In the genomic region with DNA sequence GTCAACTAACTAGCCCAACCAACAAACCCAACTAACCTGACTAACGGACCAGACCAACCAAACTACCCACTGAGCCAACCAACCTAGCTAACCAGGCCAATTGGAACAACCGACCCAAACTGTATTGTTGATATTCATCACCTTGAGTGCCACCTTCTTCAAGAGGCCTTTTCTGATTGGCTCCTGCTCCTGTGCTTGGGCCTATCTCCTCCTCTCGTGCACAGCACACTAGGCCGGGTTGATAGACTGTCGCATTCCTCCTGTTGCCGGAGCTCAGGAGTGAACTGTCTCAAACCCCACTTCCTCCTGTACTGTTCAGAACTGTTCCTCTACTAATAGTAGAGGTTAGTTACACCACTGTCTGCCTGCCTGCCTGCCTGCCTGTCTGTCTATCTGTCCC, we compare ENCODE assay signal across 24 mouse cellular contexts. TPM values are rescaled to one million over a fixed set of nuclear protein-coding genes. Genes with fewer than 3 reads are reported as not detected.
DNase-seq lines count a peak whose midpoint lies in the region; ATAC-seq and TF ChIP-seq lines count a peak whose summit lies in the region.
"Had no signal": no experiment of that assay in that cellular context is flagged by ENCODE, and none has a peak within 500 bp of the region (broad histone marks: within the 10 kb centered on the region; RNA-seq: fewer than 3 reads in every experiment).

No protein-coding gene starts in this region.

- no peak overlapping the region for H3K4me2 ChIP-seq in liver, postnatal 0 days (ENCODE audit: low read depth, low read length)
- no peak overlapping the region for H3K4me2 ChIP-seq in midbrain, embryonic 11.5 days
- no peak overlapping the region for H3K4me2 ChIP-seq in intestine, embryonic 15.5 days (replicated peaks)
- H3K4me2 ChIP-seq: midbrain, embryonic 13.5 days had no signal

- ATAC-seq in liver, postnatal 0 days: peak; percentile 50
- no peak for ATAC-seq in midbrain, embryonic 11.5 days (ENCODE audit: low FRiP score)
- ATAC-seq in intestine, embryonic 15.5 days: no peak
- ATAC-seq: forebrain, embryonic 16.5 days; midbrain, embryonic 13.5 days had no signal

- no peak overlapping the region for H3K27ac ChIP-seq in MEL (ENCODE audit: control insufficient read depth, low read depth, low read length)
- no peak overlapping the region for H3K27ac ChIP-seq in liver, postnatal 0 days (ENCODE audit: low read depth)
- no peak overlapping the region for H3K27ac ChIP-seq in midbrain, embryonic 11.5 days (ENCODE audit: low read depth, low read length)
- H3K27ac ChIP-seq in intestine, embryonic 15.5 days: no peak overlapping the region
- H3K27ac ChIP-seq: kidney, postnatal 0 days; left cerebral cortex, adult 2 months; midbrain, embryonic 13.5 days; stomach, postnatal 0 days had no signal

- no peaks in the 10 kb centered on the region for H3K9me3 ChIP-seq in MEL (replicated peaks; ENCODE audit: insufficient read depth, low read length)
- no peaks in the 10 kb centered on the region for H3K9me3 ChIP-seq in liver, postnatal 0 days (ENCODE audit: low read length)
- H3K9me3 ChIP-seq in midbrain, embryonic 11.5 days (ENCODE audit: control insufficient read depth, low read length): no peaks in the 10 kb centered on the region
- no peaks in the 10 kb centered on the region for H3K9me3 ChIP-seq in intestine, embryonic 15.5 days
- H3K9me3 ChIP-seq: midbrain, embryonic 13.5 days had no signal

- H3K36me3 ChIP-seq in MEL (ENCODE audit: control insufficient read depth in 1 of 2, insufficient read depth in 2 of 2, low read length in 2 of 2): no peaks in the 10 kb centered on the region
- no peaks in the 10 kb centered on the region for H3K36me3 ChIP-seq in liver, postnatal 0 days (replicated peaks; ENCODE audit: insufficient read depth, low read length)
- no peaks in the 10 kb centered on the region for H3K36me3 ChIP-seq in midbrain, embryonic 11.5 days (ENCODE audit: control insufficient read depth, insufficient read depth, low read length)
- H3K36me3 ChIP-seq in intestine, embryonic 15.5 days: 0 out of 2 replicates have a peak, but pooled peaks cover 4% of the 10 kb centered on the region

- TF ChIP-seq POLR2A in MEL (IDR thresholded peaks at IDR 0.05; ENCODE audit: control insufficient read depth in 1 of 2, insufficient read depth in 1 of 2, low read depth in 1 of 2, low read length in 2 of 2, poor library complexity in 1 of 2): no peak

- no peak for TF ChIP-seq EP300 in MEL (IDR thresholded peaks at IDR 0.05; ENCODE audit: low read depth in 1 of 2, low read length in 2 of 2)
- no peak; the same call in 1 of the 2 replicates for TF ChIP-seq EP300 in liver, postnatal 0 days (IDR thresholded peaks at IDR 0.05; ENCODE audit: low read depth)

- no peaks in the 10 kb centered on the region for H3K79me2 ChIP-seq in MEL (ENCODE audit: control insufficient read depth, insufficient read depth, low read length, poor library complexity)

- H3K4me1 ChIP-seq in MEL (ENCODE audit: control insufficient read depth in 1 of 2, insufficient read depth in 2 of 2, low read length in 2 of 2): no peaks in the 10 kb centered on the region; a peak in 1 of 4 replicates
- H3K4me1 ChIP-seq in liver, postnatal 0 days (ENCODE audit: insufficient read depth): peaks cover 2% of the 10 kb centered on the region; the same call in 1 of the 2 replicates
- no peaks in the 10 kb centered on the region for H3K4me1 ChIP-seq in midbrain, embryonic 11.5 days (ENCODE audit: control insufficient read depth, insufficient read depth, low read length)
- H3K4me1 ChIP-seq in intestine, embryonic 15.5 days (replicated peaks): peaks cover 2% of the 10 kb centered on the region; the same call in 1 of the 2 replicates
- H3K4me1 ChIP-seq: midbrain, embryonic 13.5 days had no signal

- no peaks in the 10 kb centered on the region; a peak in 1 of 4 replicates for H3K27me3 ChIP-seq in MEL (ENCODE audit: control insufficient read depth in 1 of 2, insufficient read depth in 2 of 2, low read length in 2 of 2)
- no peaks in the 10 kb centered on the region for H3K27me3 ChIP-seq in liver, postnatal 0 days (ENCODE audit: insufficient read depth, low read length)
- H3K27me3 ChIP-seq in midbrain, embryonic 11.5 days (ENCODE audit: control insufficient read depth, insufficient read depth, low read length): no peaks in the 10 kb centered on the region
- H3K27me3 ChIP-seq in intestine, embryonic 15.5 days (replicated peaks): no peaks in the 10 kb centered on the region
- H3K27me3 ChIP-seq: midbrain, embryonic 13.5 days had no signal

- no peak overlapping the region for H3K9ac ChIP-seq in MEL (ENCODE audit: control insufficient read depth, low read depth, low read length, poor library complexity, severe bottlenecking)
- 0 out of 2 replicates have a peak overlapping the region, but pooled peaks have one; percentile 6 for H3K9ac ChIP-seq in liver, postnatal 0 days (replicated peaks)
- H3K9ac ChIP-seq in midbrain, embryonic 11.5 days (ENCODE audit: low read length): no peak overlapping the region
- no peak overlapping the region for H3K9ac ChIP-seq in intestine, embryonic 15.5 days
- H3K9ac ChIP-seq: midbrain, embryonic 13.5 days had no signal

- DNase-seq in MEL (ENCODE audit: low read depth, low spot score) (peak; percentile 26), liver (peak; percentile 51)
- peak; percentile 21 for DNase-seq in c-Kit-negative CD71-positive TER-119-positive erythroid progenitor cells, embryonic 14.5 days (ENCODE audit: low read depth, low spot score)
- DNase-seq in liver, postnatal 0 days: no peak
- no peak for DNase-seq in right cerebral cortex, postnatal 14 days
- DNase-seq in midbrain, embryonic 11.5 days (ENCODE audit: low spot score, missing footprints): no peak
- DNase-seq: adrenal gland, adult 2 months; cerebellum, adult 2 months; gastrocnemius, postnatal 25 days; kidney, adult 18-20 months; left cerebral cortex, postnatal 4 days; lung, postnatal 4 days had no signal

- TF ChIP-seq CTCF in MEL (IDR thresholded peaks at IDR 0.05 in 2 of 3, conservative IDR thresholded peaks at IDR 0.05 in 1 of 3; ENCODE audit: control insufficient read depth in 1 of 3, insufficient read depth in 1 of 3, low read depth in 2 of 3, low read length in 3 of 3, poor library complexity in 1 of 3, severe bottlenecking in 1 of 3): no peak
- TF ChIP-seq CTCF in liver, postnatal 0 days (IDR thresholded peaks at IDR 0.05; ENCODE audit: low read depth): no peak

- no peak for TF ChIP-seq RAD21 in MEL (IDR thresholded peaks at IDR 0.05; ENCODE audit: low read depth, low read length)

- H3K4me3 ChIP-seq in MEL (ENCODE audit: control insufficient read depth in 1 of 2, insufficient read depth in 1 of 2, low read depth in 2 of 2, low read length in 2 of 2): no peak overlapping the region
- no peak overlapping the region for H3K4me3 ChIP-seq in liver, postnatal 0 days (ENCODE audit: low read depth, low read length)
- H3K4me3 ChIP-seq in midbrain, embryonic 11.5 days (ENCODE audit: low read depth, low read length): no peak overlapping the region
- no peak overlapping the region for H3K4me3 ChIP-seq in intestine, embryonic 15.5 days (replicated peaks)
- H3K4me3 ChIP-seq: left cerebral cortex, adult 2 months; midbrain, embryonic 13.5 days; myocyte had no signal

- 66% methylated on average over 6 of the region's 6 CpGs for WGBS in liver, postnatal 0 days (ENCODE audit: insufficient replicate concordance)
- WGBS in midbrain, embryonic 11.5 days: 87% methylated on average over 6 of the region's 6 CpGs
- WGBS in intestine, embryonic 15.5 days: 80% methylated on average over 6 of the region's 6 CpGs

TF ChIP-seq in MEL, 35 proteins besides CTCF, POLR2A, EP300 and RAD21 (continues in another document):
- TF ChIP-seq GATA1 (IDR thresholded peaks at IDR 0.05; ENCODE audit: low read depth, low read length): no peak
- TF ChIP-seq CHD2 (IDR thresholded peaks at IDR 0.05; ENCODE audit: low read length): no peak
- no peak for TF ChIP-seq KAT2A (conservative IDR thresholded peaks at IDR 0.05; ENCODE audit: low read depth, low read length)
- TF ChIP-seq ZKSCAN1 (IDR thresholded peaks at IDR 0.05; ENCODE audit: low read depth, low read length): no peak
- TF ChIP-seq MAFK (IDR thresholded peaks at IDR 0.05; ENCODE audit: borderline replicate concordance, low read depth, low read length): no peak
- no peak for TF ChIP-seq CHD1 (IDR thresholded peaks at IDR 0.05; ENCODE audit: low read depth, low read length)
- TF ChIP-seq ZMIZ1 (IDR thresholded peaks at IDR 0.05; ENCODE audit: low read depth, low read length): no peak
- TF ChIP-seq UBTF (IDR thresholded peaks at IDR 0.05; ENCODE audit: borderline replicate concordance, insufficient read depth, low read depth, low read length): no peak
- no peak for TF ChIP-seq MAZ (IDR thresholded peaks at IDR 0.05; ENCODE audit: low read depth, low read length)
- no peak for TF ChIP-seq TBP (IDR thresholded peaks at IDR 0.05; ENCODE audit: low read depth, low read length)
- TF ChIP-seq ELF1 (IDR thresholded peaks at IDR 0.05; ENCODE audit: low read depth, low read length): no peak
- no peak for TF ChIP-seq TCF12 (IDR thresholded peaks at IDR 0.05; ENCODE audit: low read depth, low read length)
- no peak for TF ChIP-seq ETS1 (IDR thresholded peaks at IDR 0.05; ENCODE audit: low read depth, low read length)
- no peak for TF ChIP-seq MEF2A (IDR thresholded peaks at IDR 0.05; ENCODE audit: extremely low read depth, insufficient replicate concordance, low read depth, low read length, poor library complexity, severe bottlenecking)
- no peak for TF ChIP-seq NRF1 (IDR thresholded peaks at IDR 0.05; ENCODE audit: insufficient read depth, low read depth, low read length, poor library complexity, severe bottlenecking)
- TF ChIP-seq MYC (IDR thresholded peaks at IDR 0.05; ENCODE audit: low read depth, low read length): no peak

RNA-seq across cellular contexts. Expression of a gene that starts 31.5 kb away (rescaled TPM):
- total RNA-seq in MEL (2012; rRNA removed): 0.23 TPM in 1 of 2 replicates, not detected in the other
- polyA plus RNA-seq in MEL (2012; ENCODE audit: insufficient read depth in 1 of 2, insufficient read length in 2 of 2, low read depth in 1 of 2, low replicate concordance in 2 of 2, missing spikeins in 1 of 2): 1 to 10 TPM in 1 of 2 experiments, not detected in 1; 1.6 TPM
- 1.0 and 1.7 TPM in 2 replicates for polyA plus RNA-seq in liver, postnatal 0 days (2015; fragmentation: Nextera tagmentation; extraction: Ambion mirVana)
- polyA plus RNA-seq in midbrain, embryonic 11.5 days (2014; fragmentation: Nextera tagmentation; extraction: Ambion mirVana): 20.0 and 24.2 TPM in 2 replicates
- polyA plus RNA-seq in intestine, embryonic 15.5 days (2015; fragmentation: Nextera tagmentation; extraction: Ambion mirVana): 6.5 and 7.3 TPM in 2 replicates

RNA-seq across cellular contexts. Expression of a gene that starts 59.8 kb away (rescaled TPM):
- 0.42 TPM in 1 of 2 replicates, not detected in the other for total RNA-seq in MEL (2012; rRNA removed)
- under 1 TPM in 1 of 2 experiments, not detected in 1; 0.11 TPM for polyA plus RNA-seq in MEL (2012; ENCODE audit: insufficient read depth in 1 of 2, insufficient read length in 2 of 2, low read depth in 1 of 2, low replicate concordance in 2 of 2, missing spikeins in 1 of 2)
- polyA plus RNA-seq in liver, postnatal 0 days (2015; fragmentation: Nextera tagmentation; extraction: Ambion mirVana): 9.8 and 18.7 TPM in 2 replicates
- polyA plus RNA-seq in midbrain, embryonic 11.5 days (2014; fragmentation: Nextera tagmentation; extraction: Ambion mirVana): 0.16 and 0.40 TPM in 2 replicates
- 0.21 and 0.62 TPM in 2 replicates for polyA plus RNA-seq in intestine, embryonic 15.5 days (2015; fragmentation: Nextera tagmentation; extraction: Ambion mirVana)
- total RNA-seq: left cerebral cortex, postnatal 4 days had no signal
- polyA plus RNA-seq: brain, embryonic 14.5 days; C2C12; forebrain, embryonic 16.5 days; heart, embryonic 16.5 days; hindbrain, embryonic 11.5 days; midbrain, embryonic 13.5 days; myocyte; neural tube, embryonic 14.5 days had no signal

Comparison
In these comparisons a context has a peak if more than half of its experiments do, and no peak if none do; other contexts are left out.
1. DNase-seq: peak in MEL (single experiment), c-Kit-negative CD71-positive TER-119-positive erythroid progenitor cells, embryonic 14.5 days (single experiment) and liver (single experiment); none in liver, postnatal 0 days (single experiment), right cerebral cortex, postnatal 14 days (single experiment) and midbrain, embryonic 11.5 days (single experiment).